Mouse (Mus musculus): ENCODE measurements at regions not wholly inside any gene's neighbourhood (a gene's known extent, or its start where the extent isn't known, plus 50 kb on each side); places are given as distances from the start of the nearest gene placed in this dataset.
A peak's percentile ranks its signal among the peaks of the same experiment; 100 is the strongest.

- peak; percentile 66 for DNase-seq
Observed at GRCm38 (mm10) chr17:49149896-49150295, 217.7 kb downstream of the Lrfn2 start.

- DNase-seq: peak; percentile 96
Observed at GRCm38 (mm10) chr17:49150971-49151422, 218.8 kb downstream of the Lrfn2 start.

GRCm38 (mm10) chr17:49153994-49154393, 221.8 kb downstream of the Lrfn2 start:
- peak; percentile 96 for DNase-seq

GRCm38 (mm10) chr17:49155001-49155515, 222.9 kb downstream of the Lrfn2 start:
- DNase-seq: peak; percentile 86

GRCm38 (mm10) chr17:49157586-49157985, 225.4 kb downstream of the Lrfn2 start:
- DNase-seq: no peak

GRCm38 (mm10) chr17:49171252-49172047, 239.3 kb downstream of the Lrfn2 start:
- peak; percentile 91 for DNase-seq

- DNase-seq: no peak
Observed at GRCm38 (mm10) chr17:49172052-49172799, 240.0 kb downstream of the Lrfn2 start.

GRCm38 (mm10) chr17:49172800-49173150, 240.6 kb downstream of the Lrfn2 start:
- no peak for DNase-seq

GRCm38 (mm10) chr17:49177966-49178731, 246.0 kb downstream of the Lrfn2 start:
- DNase-seq: no peak

- peak; percentile 90 for DNase-seq
Observed at GRCm38 (mm10) chr17:49182485-49182884, 245.7 kb upstream of the Mocs1 start.

GRCm38 (mm10) chr17:49183917-49184316, 244.2 kb upstream of the Mocs1 start:
- no peak for DNase-seq

- no peak for DNase-seq
Observed at GRCm38 (mm10) chr17:49185052-49185612, 243.0 kb upstream of the Mocs1 start.

- DNase-seq: no peak
Observed at GRCm38 (mm10) chr17:49189765-49190164, 238.4 kb upstream of the Mocs1 start.

GRCm38 (mm10) chr17:49190337-49190736, 237.8 kb upstream of the Mocs1 start:
- DNase-seq: no peak

GRCm38 (mm10) chr17:49196046-49196684, 232.0 kb upstream of the Mocs1 start:
- DNase-seq: no peak

GRCm38 (mm10) chr17:49201495-49201894, 226.7 kb upstream of the Mocs1 start:
- no peak for DNase-seq

GRCm38 (mm10) chr17:49205095-49205494, 223.1 kb upstream of the Mocs1 start:
- no peak for DNase-seq

GRCm38 (mm10) chr17:49205564-49205963, 222.6 kb upstream of the Mocs1 start:
- no peak for DNase-seq

- DNase-seq: no peak
Observed at GRCm38 (mm10) chr17:49206708-49207107, 221.5 kb upstream of the Mocs1 start.

GRCm38 (mm10) chr17:49208315-49208820, 219.8 kb upstream of the Mocs1 start:
- DNase-seq: peak; percentile 92

GRCm38 (mm10) chr17:49212918-49213317, 215.2 kb upstream of the Mocs1 start:
- DNase-seq: no peak

- peak; percentile 95 for DNase-seq
Observed at GRCm38 (mm10) chr17:49215281-49215680, 212.9 kb upstream of the Mocs1 start.

Data from heart, adult 11 months (tissue).